Mouse (Mus musculus): Measurements from ENCODE around the gene Zcchc13. TPM values are rescaled to one million over a fixed set of nuclear protein-coding genes. Genes with fewer than 3 reads are reported as not detected.

Zcchc13 gene
- polyA plus RNA-seq, 1 experiment from 2014 or later = not detected

- Histone ChIP-seq H3K4me1 (replicated peaks; ENCODE audit: control insufficient read depth, insufficient read depth, low read length) (peaks cover 4% of the 10 kb centered on the region; the same call in 1 of the 2 replicates), H3K9ac (ENCODE audit: low read depth, low read length) (peak overlapping the region; percentile 69), H3K9me3 (ENCODE audit: control insufficient read depth, low read length) (no peaks in the 10 kb centered on the region), H3K4me2 (peak overlapping the region; percentile 67), H3K27me3 (replicated peaks; ENCODE audit: control insufficient read depth, insufficient read depth, low read length) (no peaks in the 10 kb centered on the region), H3K36me3 (ENCODE audit: control insufficient read depth, insufficient read depth, low read length) (peaks cover 3% of the 10 kb centered on the region; the same call in 1 of the 2 replicates), H3K27ac (ENCODE audit: low read depth, low read length) (peak overlapping the region; percentile 85), H3K4me3 (ENCODE audit: low read depth, low read length) (peak overlapping the region; percentile 53)
- WGBS = 79% methylated on average over 4 of the region's 4 CpGs
- DNase-seq (ENCODE audit: low spot score) (no peak), ATAC-seq (replicated peaks; ENCODE audit: low FRiP score) (no peak)
Observed at GRCm38 (mm10) chrX:103615453-103615852, 14.9 kb upstream of the Zcchc13 start.

- WGBS = 26% methylated on average over 19 of the region's 19 CpGs
- H3K36me3 ChIP-seq (ENCODE audit: control insufficient read depth, insufficient read depth, low read length) = peaks cover 3% of the 10 kb centered on the region; the same call in 1 of the 2 replicates
- no peaks in the 10 kb centered on the region for H3K9me3 ChIP-seq (ENCODE audit: control insufficient read depth, low read length)
- ATAC-seq (replicated peaks; ENCODE audit: low FRiP score) (peak; percentile 32; the same call in 1 of the 2 replicates), DNase-seq (ENCODE audit: low spot score) (peak; percentile 55)
- H3K4me2 ChIP-seq = peak overlapping the region; percentile 67
- peaks cover 4% of the 10 kb centered on the region; the same call in 1 of the 2 replicates for H3K4me1 ChIP-seq (replicated peaks; ENCODE audit: control insufficient read depth, insufficient read depth, low read length)
- H3K27ac ChIP-seq (ENCODE audit: low read depth, low read length) = peak overlapping the region; percentile 85
- H3K27me3 ChIP-seq (replicated peaks; ENCODE audit: control insufficient read depth, insufficient read depth, low read length) = no peaks in the 10 kb centered on the region
- H3K4me3 ChIP-seq (ENCODE audit: low read depth, low read length) = peak overlapping the region; percentile 53
- peak overlapping the region; percentile 69 for H3K9ac ChIP-seq (ENCODE audit: low read depth, low read length)
Observed at GRCm38 (mm10) chrX:103616162-103616535, 14.2 kb upstream of the Zcchc13 start.

DNA sequence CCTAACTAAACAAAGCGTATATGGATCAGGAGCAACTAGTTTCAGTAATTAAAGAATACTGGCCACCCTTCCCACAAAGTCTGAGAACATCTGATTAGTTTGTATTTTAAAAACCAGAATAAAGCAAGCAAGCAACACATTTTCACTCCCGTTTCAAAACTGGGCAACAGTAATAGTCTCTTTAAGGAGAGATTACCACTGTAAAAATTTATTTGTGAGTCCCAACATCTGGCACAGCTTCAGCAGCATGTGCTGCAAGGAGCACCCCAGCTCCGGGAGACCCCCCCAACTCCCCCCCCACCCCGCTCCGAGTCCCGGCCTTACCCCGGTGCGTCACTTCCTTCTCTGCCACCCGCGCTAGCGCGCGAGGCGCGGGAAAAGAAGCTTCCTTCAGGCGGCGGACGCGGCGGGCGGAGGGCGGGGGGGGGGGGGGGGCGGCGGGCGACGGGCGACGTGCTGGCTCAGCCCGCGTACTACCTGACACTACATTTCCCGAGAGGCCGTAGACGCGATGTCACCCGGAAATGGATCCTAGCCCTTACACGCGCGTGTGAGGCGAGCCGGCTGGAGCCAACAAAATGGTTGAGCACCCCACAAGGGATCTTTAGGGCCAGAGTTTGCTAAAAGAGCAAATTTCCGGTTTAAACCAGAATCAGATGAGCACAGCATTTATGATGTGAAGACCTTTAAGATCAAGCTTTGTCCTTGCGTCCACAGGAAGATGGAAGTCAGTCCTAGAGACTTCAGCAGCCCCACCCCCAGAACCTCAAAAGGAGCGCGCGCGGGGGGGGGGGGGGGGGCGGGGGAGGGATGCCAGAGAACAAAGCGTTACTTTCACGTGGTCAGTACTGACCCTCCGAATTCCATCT lies 13.6 kb upstream of the Zcchc13 start:
- 2% methylated on average over 31 of the region's 50 CpGs for WGBS
- Histone ChIP-seq H3K4me2 (peak overlapping the region; percentile 67), H3K4me3 (ENCODE audit: low read depth, low read length) (peak overlapping the region; percentile 53), H3K27ac (ENCODE audit: low read depth, low read length) (peak overlapping the region; percentile 85), H3K9ac (ENCODE audit: low read depth, low read length) (peak overlapping the region; percentile 69), H3K27me3 (replicated peaks; ENCODE audit: control insufficient read depth, insufficient read depth, low read length) (no peaks in the 10 kb centered on the region), H3K36me3 (ENCODE audit: control insufficient read depth, insufficient read depth, low read length) (peaks cover 3% of the 10 kb centered on the region; the same call in 1 of the 2 replicates), H3K4me1 (replicated peaks; ENCODE audit: control insufficient read depth, insufficient read depth, low read length) (peaks cover 4% of the 10 kb centered on the region; the same call in 1 of the 2 replicates), H3K9me3 (ENCODE audit: control insufficient read depth, low read length) (no peaks in the 10 kb centered on the region)
- ATAC-seq (replicated peaks; ENCODE audit: low FRiP score) = peak; percentile 94
- peak; percentile 80 for DNase-seq (ENCODE audit: low spot score)

GRCm38 (mm10) chrX:103617405-103618095 lies 12.8 kb upstream of the Zcchc13 start:
- ATAC-seq (replicated peaks; ENCODE audit: low FRiP score) (no peak), DNase-seq (ENCODE audit: low spot score) (no peak)
- Histone ChIP-seq H3K4me2 (peak overlapping the region; percentile 67), H3K9ac (ENCODE audit: low read depth, low read length) (peak overlapping the region; percentile 69; the same call in 1 of the 2 replicates), H3K27ac (ENCODE audit: low read depth, low read length) (peak overlapping the region; percentile 85), H3K27me3 (replicated peaks; ENCODE audit: control insufficient read depth, insufficient read depth, low read length) (no peaks in the 10 kb centered on the region), H3K9me3 (ENCODE audit: control insufficient read depth, low read length) (no peaks in the 10 kb centered on the region), H3K4me1 (replicated peaks; ENCODE audit: control insufficient read depth, insufficient read depth, low read length) (peaks cover 4% of the 10 kb centered on the region; the same call in 1 of the 2 replicates), H3K36me3 (ENCODE audit: control insufficient read depth, insufficient read depth, low read length) (peaks cover 3% of the 10 kb centered on the region; the same call in 1 of the 2 replicates), H3K4me3 (ENCODE audit: low read depth, low read length) (peak overlapping the region; percentile 53)
- WGBS = 31% methylated on average over 8 of the region's 8 CpGs

- DNase-seq (ENCODE audit: low spot score) (no peak), ATAC-seq (replicated peaks; ENCODE audit: low FRiP score) (peak; percentile 18)
- Histone ChIP-seq H3K4me3 (ENCODE audit: low read depth, low read length) (peak overlapping the region; percentile 62), H3K4me1 (replicated peaks; ENCODE audit: control insufficient read depth, insufficient read depth, low read length) (no peaks in the 10 kb centered on the region), H3K36me3 (ENCODE audit: control insufficient read depth, insufficient read depth, low read length) (no peaks in the 10 kb centered on the region), H3K27me3 (replicated peaks; ENCODE audit: control insufficient read depth, insufficient read depth, low read length) (no peaks in the 10 kb centered on the region), H3K4me2 (peak overlapping the region; percentile 82), H3K9me3 (ENCODE audit: control insufficient read depth, low read length) (no peaks in the 10 kb centered on the region), H3K27ac (ENCODE audit: low read depth, low read length) (peak overlapping the region; percentile 94), H3K9ac (ENCODE audit: low read depth, low read length) (peak overlapping the region; percentile 81)
- 7% methylated on average over 8 of the region's 8 CpGs for WGBS
Observed at GRCm38 (mm10) chrX:103621799-103622198, 8.6 kb upstream of the Zcchc13 start.

DNA sequence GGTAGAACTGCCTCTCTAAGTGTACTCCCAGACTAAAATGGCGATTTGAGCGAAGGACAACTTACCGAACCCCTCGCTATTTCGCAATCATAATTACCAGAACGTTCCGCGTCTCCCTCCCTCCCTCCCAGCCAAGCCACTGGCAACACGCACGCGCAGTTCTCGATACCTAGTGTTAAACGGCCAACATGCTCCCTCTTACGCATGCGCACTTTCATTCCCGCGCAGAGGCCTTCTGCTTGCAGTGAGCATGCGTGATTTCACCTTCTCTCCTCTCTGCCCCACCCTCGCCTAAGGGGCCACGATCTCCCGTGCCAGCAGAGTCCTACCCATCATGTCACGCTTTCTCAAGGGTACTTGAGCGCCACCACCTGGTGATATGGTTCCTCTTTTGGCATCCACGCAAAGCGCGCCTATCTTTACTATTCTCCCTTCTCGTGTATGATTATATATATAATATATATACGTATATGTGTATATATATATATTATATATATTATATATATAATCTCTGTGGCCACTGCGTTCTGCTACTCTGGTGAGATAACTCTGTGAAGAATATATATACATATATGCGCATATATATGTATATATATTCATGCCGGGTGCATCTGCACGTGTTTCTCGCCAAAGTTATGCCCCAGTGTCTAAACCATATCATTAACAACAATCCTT lies 8.0 kb upstream of the Zcchc13 start:
- Histone ChIP-seq H3K4me3 (ENCODE audit: low read depth, low read length) (peak overlapping the region; percentile 62), H3K36me3 (ENCODE audit: control insufficient read depth, insufficient read depth, low read length) (no peaks in the 10 kb centered on the region), H3K27ac (ENCODE audit: low read depth, low read length) (peak overlapping the region; percentile 94), H3K9me3 (ENCODE audit: control insufficient read depth, low read length) (no peaks in the 10 kb centered on the region), H3K27me3 (replicated peaks; ENCODE audit: control insufficient read depth, insufficient read depth, low read length) (no peaks in the 10 kb centered on the region), H3K9ac (ENCODE audit: low read depth, low read length) (peak overlapping the region; percentile 81), H3K4me1 (replicated peaks; ENCODE audit: control insufficient read depth, insufficient read depth, low read length) (no peaks in the 10 kb centered on the region), H3K4me2 (peak overlapping the region; percentile 82)
- DNase-seq (ENCODE audit: low spot score) (peak; percentile 88), ATAC-seq (replicated peaks; ENCODE audit: low FRiP score) (peak; percentile 95)
- WGBS = 2% methylated on average over 33 of the region's 33 CpGs

DNA sequence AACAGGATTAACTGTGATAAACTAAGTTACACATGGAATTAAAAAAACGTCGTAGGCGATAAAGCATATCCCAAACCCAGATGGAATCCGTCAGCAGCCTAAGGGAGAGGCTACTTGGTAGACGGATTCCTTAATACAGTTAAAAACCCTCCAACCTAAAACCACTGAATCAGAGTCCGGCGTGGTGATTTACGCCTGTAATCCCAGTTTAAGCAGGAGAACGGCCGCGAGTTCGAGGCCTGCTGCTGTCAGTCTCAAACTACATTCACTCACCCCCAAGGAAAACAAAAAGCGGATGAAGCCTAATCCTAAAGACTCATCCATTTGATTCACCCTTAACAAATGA lies 7.5 kb upstream of the Zcchc13 start:
- Histone ChIP-seq H3K9ac (ENCODE audit: low read depth, low read length) (peak overlapping the region; percentile 75), H3K4me1 (replicated peaks; ENCODE audit: control insufficient read depth, insufficient read depth, low read length) (no peaks in the 10 kb centered on the region), H3K27me3 (replicated peaks; ENCODE audit: control insufficient read depth, insufficient read depth, low read length) (no peaks in the 10 kb centered on the region), H3K4me2 (peak overlapping the region; percentile 82), H3K9me3 (ENCODE audit: control insufficient read depth, low read length) (no peaks in the 10 kb centered on the region), H3K4me3 (ENCODE audit: low read depth, low read length) (peak overlapping the region; percentile 62), H3K27ac (ENCODE audit: low read depth, low read length) (0 out of 2 replicates have a peak overlapping the region, but pooled peaks have one; percentile 9), H3K36me3 (ENCODE audit: control insufficient read depth, insufficient read depth, low read length) (no peaks in the 10 kb centered on the region)
- 6% methylated on average over 13 of the region's 13 CpGs for WGBS
- ATAC-seq (replicated peaks; ENCODE audit: low FRiP score) = 0 out of 2 replicates have a peak, but pooled peaks have one; percentile 5
- DNase-seq (ENCODE audit: low spot score) = no peak

GRCm38 (mm10) chrX:103623411-103623845 lies 7.0 kb upstream of the Zcchc13 start:
- under 1% methylated on average over 26 of the region's 28 CpGs for WGBS
- peak overlapping the region; percentile 25; the same call in 1 of the 2 replicates for H3K27ac ChIP-seq (ENCODE audit: low read depth, low read length)
- H3K9ac ChIP-seq (ENCODE audit: low read depth, low read length) = peak overlapping the region; percentile 75

More at GRCm38 (mm10) chrX:103623411-103623845, 7.0 kb upstream of the Zcchc13 start:
- Histone ChIP-seq H3K4me1 (replicated peaks; ENCODE audit: control insufficient read depth, insufficient read depth, low read length) (no peaks in the 10 kb centered on the region), H3K9me3 (ENCODE audit: control insufficient read depth, low read length) (no peaks in the 10 kb centered on the region), H3K27me3 (replicated peaks; ENCODE audit: control insufficient read depth, insufficient read depth, low read length) (no peaks in the 10 kb centered on the region), H3K4me2 (peak overlapping the region; percentile 82), H3K4me3 (ENCODE audit: low read depth, low read length) (peak overlapping the region; percentile 62), H3K36me3 (ENCODE audit: control insufficient read depth, insufficient read depth, low read length) (no peaks in the 10 kb centered on the region)
- DNase-seq (ENCODE audit: low spot score) = peak; percentile 46
- ATAC-seq (replicated peaks; ENCODE audit: low FRiP score) = 0 out of 2 replicates have a peak, but pooled peaks have one; percentile 23
